Mouse (Mus musculus) myocyte (in vitro differentiated cells): ENCODE results near the gene Wif1.

Source experiments
- CEBPB ChIP-seq: IDR thresholded peaks from 2 replicates; pipeline ENCODE4 v1.6.1; 2011; ENCODE audit warnings: mild to moderate bottlenecking, moderate library complexity; ENCODE audit not compliant: poor library complexity, insufficient read depth, severe bottlenecking
- E2F4 ChIP-seq: IDR thresholded peaks from one replicate; pipeline ENCODE4 v1.6.1; 2011; ENCODE audit warnings: mild to moderate bottlenecking, control low read depth, moderate library complexity; ENCODE audit not compliant: insufficient read depth
- MAX ChIP-seq: IDR thresholded peaks from one replicate; pipeline ENCODE4 v1.6.1; 2011; ENCODE audit warnings: low read depth, mild to moderate bottlenecking, control low read depth
- MYOD1 ChIP-seq, 3 experiments: IDR thresholded peaks; one replicate each; pipeline ENCODE4 v1.6.1; 2011; ENCODE audit warnings: control low read depth in 2 of 3, low read depth in 2 of 3, mild to moderate bottlenecking in 2 of 3, moderate library complexity in 1 of 3; ENCODE audit not compliant: insufficient read length in 2 of 3, control insufficient read depth in 1 of 3
- MYOG ChIP-seq, 3 experiments: IDR thresholded peaks; one replicate each; pipeline ENCODE4 v1.6.1; 2011; ENCODE audit warnings: control low read depth in 2 of 3, low read depth in 2 of 3, mild to moderate bottlenecking in 2 of 3; ENCODE audit not compliant: insufficient read length in 2 of 3, control insufficient read depth in 1 of 3, insufficient read depth in 1 of 3
- POLR2A ChIP-seq: IDR thresholded peaks from one replicate; pipeline ENCODE4 v1.6.1; 2011; ENCODE audit warnings: low read depth, mild to moderate bottlenecking, control low read depth, moderate library complexity; ENCODE audit not compliant: insufficient read length
- POLR2AphosphoS2 ChIP-seq: IDR thresholded peaks from one replicate; pipeline ENCODE4 v1.6.1; 2011; ENCODE audit warnings: low read depth, control low read depth; ENCODE audit not compliant: insufficient read length
- REST ChIP-seq: IDR thresholded peaks from one replicate; pipeline ENCODE4 v1.6.1; 2011; ENCODE audit warnings: mild to moderate bottlenecking, control low read depth, moderate library complexity; ENCODE audit not compliant: insufficient read depth, insufficient read length
- TCF12 ChIP-seq: IDR thresholded peaks from one replicate; pipeline ENCODE4 v1.6.1; 2011; ENCODE audit warnings: mild to moderate bottlenecking, control low read depth; ENCODE audit not compliant: poor library complexity, insufficient read depth, severe bottlenecking
- TCF3 ChIP-seq: IDR thresholded peaks from one replicate; pipeline ENCODE4 v1.6.1; 2011; ENCODE audit warnings: low read depth, control low read depth; ENCODE audit not compliant: insufficient read length
- USF1 ChIP-seq: IDR thresholded peaks from one replicate; pipeline ENCODE4 v1.6.1; 2011; ENCODE audit warnings: low read depth, mild to moderate bottlenecking, control low read depth, moderate library complexity

DNA sequence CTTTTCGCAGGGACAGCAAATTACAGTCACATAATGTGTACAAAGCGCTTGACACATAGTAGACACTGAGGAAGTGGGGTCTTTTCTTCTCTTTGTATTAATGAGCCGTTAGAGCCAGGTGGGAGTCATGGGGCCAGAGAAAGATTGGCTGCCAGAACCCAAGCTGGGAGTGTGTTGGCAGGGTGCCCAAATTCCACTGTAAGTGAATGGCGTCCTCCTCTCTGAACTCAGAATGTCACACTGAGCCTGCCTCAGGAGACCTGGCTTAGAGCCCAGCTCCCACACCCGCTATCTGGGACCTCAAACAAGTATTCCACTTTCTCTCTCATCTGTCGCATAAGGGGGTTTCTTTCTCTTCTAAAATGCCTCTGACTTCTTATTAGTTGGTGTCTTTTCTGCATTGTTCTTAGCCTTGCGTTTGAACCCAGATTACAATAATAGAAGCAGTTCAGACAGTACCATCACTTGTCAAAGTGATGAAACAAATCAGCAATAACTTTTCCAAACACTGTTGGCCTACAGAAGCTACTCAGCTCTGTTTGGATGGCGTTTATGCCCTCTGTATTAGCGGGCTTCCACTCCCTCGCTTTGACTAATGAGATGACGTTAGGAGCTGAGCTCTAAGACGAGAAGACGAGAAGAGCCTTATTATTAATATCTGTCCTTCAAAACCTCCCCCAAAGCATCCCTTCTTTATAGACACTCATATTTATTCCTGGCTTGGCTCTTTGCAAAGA, 21.9 kb downstream of the Wif1 start:
- TF ChIP-seq POLR2A (no peak), MAX (no peak), MYOD1 (IDR thresholded peaks at IDR 0.05; ENCODE audit: control insufficient read depth in 1 of 3, insufficient read length in 2 of 3, low read depth in 2 of 3) (no peak), CEBPB (no peak), MYOG (IDR thresholded peaks at IDR 0.05; ENCODE audit: control insufficient read depth in 1 of 3, insufficient read depth in 1 of 3, insufficient read length in 2 of 3, low read depth in 2 of 3) (no peak), E2F4 (no peak), USF1 (no peak), POLR2AphosphoS2 (no peak), TCF12 (no peak), REST (no peak), TCF3 (no peak)
